Mouse (Mus musculus) 3T3-L1 (cell line): ENCODE measurements at regions not wholly inside any gene's neighbourhood (a gene's known extent, or its start where the extent isn't known, plus 50 kb on each side); places are given as distances from the start of the nearest gene placed in this dataset.
"Not testable (repeated sequence)": the region's sequence is repeated elsewhere in the genome, so short reads cannot be mapped to it uniquely, and the experiment has no call there.

Experiments
- DNase-seq: peaks from one replicate; pipeline ENCODE4 v3.0.0-alpha.2; 2015; ENCODE audit warnings: low read depth, low spot score

DNA sequence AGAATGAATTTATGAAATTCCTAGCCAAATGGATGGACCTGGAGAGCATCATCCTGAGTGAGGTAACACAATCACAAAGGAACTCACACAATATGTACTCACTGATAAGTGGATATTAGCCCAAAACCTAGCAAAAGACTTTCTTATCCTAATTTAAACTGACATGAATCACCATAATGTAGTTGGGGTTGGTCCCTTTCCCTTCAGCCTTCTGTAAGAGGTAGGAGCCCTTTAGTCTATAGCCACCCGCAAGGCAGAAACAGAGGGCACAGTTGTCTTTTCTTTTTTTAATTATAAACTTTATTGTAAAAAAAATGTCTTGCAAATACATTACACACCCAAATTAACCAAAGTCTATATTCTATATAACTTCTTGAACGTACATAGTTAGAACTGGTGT is 81.3 kb downstream of the Ogfrl1 start:
- DNase-seq: not testable (repeated sequence)

- not testable (repeated sequence) for DNase-seq
Measured at GRCm38 (mm10) chr1:23314863-23315262, 82.7 kb downstream of the Ogfrl1 start.

- DNase-seq: peak; percentile 15
Measured at GRCm38 (mm10) chr1:23292718-23293117, 104.9 kb downstream of the Ogfrl1 start.

GRCm38 (mm10) chr1:23286741-23287140 is 110.8 kb downstream of the Ogfrl1 start:
- peak; percentile 75 for DNase-seq

DNA sequence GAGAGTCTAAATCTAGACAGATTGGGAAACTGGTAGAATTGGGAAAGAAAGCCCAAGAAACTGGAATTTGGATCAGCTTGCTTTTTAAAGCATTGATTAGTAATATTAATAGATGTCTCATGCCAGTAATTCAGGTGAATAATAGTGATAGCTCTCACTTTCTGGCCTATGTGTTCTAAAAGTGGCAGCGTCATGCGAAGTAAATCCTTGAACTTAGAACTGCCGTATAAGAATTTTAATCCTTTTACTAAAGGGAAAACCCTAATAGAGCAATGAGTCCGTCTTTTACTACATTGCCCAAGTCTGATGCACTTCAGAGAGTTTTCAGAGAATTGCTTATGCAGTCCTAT is 114.7 kb downstream of the Ogfrl1 start:
- DNase-seq: no peak

GRCm38 (mm10) chr1:23282215-23282869 is 115.2 kb downstream of the Ogfrl1 start:
- DNase-seq: no peak

DNA sequence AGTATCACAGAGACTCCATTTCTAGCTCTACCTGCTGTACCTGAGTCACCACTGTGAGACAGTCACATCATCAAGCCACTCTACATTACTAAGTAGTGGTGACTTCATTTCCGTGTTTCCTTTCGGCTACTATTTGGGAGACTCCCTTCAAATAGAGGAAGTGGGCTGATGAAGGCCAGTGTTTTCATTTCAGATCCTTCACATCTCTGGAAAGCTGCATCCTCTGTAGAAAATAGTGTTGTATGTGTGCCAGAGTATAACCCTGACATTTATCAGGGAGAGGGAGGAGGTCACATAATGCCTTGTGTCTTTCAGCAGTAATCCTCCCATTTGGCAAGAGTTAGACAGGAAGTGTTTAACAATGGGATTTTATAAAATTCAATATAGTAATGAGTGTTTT is 117.7 kb downstream of the Ogfrl1 start:
- DNase-seq: no peak

DNA sequence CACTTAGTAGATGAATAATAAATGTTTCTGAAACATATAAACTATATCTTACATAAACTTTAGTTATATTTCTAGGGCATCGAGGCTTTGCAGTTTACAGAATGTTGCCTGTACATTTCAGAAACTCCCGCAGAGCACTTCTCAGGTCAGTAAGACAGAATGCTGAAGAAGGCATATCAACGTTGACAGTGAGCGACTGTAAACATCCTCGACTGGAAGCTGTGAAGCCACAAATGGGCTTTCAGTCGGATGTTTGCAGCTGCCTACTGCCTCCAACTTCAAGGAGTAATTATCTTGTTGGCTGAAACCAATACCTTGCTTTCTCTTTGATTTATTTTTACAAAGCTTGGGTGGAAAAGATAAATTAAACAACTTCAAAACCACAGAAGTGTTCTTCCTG is 125.5 kb downstream of the Ogfrl1 start:
- no peak for DNase-seq

GRCm38 (mm10) chr1:23270910-23271822 is 126.4 kb downstream of the Ogfrl1 start:
- peak; percentile 79 for DNase-seq

DNA sequence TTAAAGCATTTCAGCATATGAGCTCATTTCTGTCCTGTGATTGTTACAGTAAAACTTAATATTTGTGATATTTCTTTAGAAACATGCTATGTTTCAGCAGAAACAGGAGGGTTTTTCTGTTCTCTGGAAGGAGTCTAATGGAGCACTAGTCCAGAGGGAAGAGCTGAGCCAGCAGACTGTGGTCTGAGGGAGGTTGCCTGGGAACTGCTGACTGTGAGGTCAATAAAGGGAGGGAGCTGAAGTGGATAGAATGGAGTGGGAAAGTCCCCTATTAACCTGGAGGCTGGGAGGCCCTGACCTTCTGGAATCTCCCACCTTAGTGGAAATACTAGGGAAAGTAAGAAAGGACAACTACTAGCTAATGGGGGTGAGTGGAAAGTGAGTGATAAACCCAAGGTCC is 129.5 kb downstream of the Ogfrl1 start:
- peak; percentile 46 for DNase-seq

DNA sequence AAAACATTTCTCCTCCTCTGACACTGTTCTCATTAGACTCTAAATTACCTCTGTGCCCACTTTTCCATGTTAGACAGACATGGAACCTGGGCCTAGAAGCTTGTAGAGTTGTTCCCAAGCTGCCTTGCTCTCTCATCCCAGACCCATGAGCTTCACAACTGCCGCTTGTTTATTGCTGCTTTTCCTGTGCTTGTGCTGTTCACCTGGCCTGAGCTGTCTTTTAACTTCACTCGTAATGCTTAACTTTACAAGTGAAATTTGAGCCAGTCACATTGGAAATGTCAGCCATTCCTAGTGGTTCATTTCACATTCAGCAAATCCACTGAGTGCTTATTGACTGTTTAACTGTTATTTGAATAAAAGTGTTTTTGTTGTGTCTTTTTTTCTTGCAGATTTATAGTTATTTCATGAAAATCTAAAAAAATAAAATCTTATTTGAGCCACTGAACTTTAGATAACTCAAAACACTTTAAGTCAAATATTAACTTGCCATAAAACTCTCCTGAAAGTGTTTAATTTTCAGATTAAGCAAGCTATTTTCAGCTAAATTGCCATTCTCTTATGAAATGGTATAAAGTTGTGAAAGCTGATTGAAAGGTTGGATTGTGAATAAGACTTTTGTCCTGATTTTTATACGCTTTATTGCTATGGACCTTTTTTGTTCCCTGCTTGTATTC is 131.9 kb downstream of the Ogfrl1 start:
- no peak for DNase-seq

DNA sequence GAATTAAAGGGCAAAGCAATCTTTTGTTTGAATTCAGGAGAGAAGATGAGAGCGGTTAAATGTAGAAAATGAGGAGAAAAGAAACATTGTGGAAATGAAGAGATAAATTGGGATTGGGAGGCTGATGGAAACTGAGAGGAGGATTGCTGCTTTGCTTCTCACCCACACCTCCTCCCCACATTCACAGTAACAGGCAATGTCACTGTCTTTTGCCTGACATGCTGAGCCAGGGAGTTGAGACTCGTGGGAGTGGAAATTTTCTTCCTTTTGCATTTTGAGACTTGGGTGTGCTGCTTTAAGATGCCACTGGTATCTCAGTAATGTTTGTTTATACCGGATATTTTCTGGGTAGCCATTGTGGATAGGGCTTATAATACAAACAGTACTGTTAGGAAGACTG is 133.3 kb downstream of the Ogfrl1 start:
- DNase-seq: no peak

GRCm38 (mm10) chr1:23263798-23264197 is 133.8 kb downstream of the Ogfrl1 start:
- DNase-seq: no peak

- no peak for DNase-seq
Measured at GRCm38 (mm10) chr1:23261652-23262051, 135.9 kb downstream of the Ogfrl1 start.

GRCm38 (mm10) chr1:23257306-23257895 is 140.2 kb downstream of the Ogfrl1 start:
- no peak for DNase-seq

DNA sequence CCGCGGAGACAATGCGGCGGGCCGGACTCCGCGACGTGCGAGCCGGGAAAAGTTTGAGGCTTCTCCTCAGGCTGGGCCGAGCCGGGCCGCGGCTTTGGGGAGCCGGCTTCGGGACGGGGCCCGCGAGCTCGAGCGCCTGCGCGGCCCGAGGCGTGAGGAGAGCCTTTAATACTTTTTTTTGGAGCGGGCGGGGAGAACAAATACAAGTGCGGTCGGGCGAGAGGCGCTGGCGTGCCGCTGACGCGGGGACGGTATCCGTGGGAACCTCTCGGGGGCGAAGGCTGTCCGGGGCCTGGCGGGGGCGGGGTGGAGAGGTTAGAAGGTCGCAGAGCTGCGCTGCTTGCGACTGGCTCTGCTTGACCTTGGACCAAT is 141.0 kb downstream of the Ogfrl1 start:
- peak; percentile 75 for DNase-seq

DNA sequence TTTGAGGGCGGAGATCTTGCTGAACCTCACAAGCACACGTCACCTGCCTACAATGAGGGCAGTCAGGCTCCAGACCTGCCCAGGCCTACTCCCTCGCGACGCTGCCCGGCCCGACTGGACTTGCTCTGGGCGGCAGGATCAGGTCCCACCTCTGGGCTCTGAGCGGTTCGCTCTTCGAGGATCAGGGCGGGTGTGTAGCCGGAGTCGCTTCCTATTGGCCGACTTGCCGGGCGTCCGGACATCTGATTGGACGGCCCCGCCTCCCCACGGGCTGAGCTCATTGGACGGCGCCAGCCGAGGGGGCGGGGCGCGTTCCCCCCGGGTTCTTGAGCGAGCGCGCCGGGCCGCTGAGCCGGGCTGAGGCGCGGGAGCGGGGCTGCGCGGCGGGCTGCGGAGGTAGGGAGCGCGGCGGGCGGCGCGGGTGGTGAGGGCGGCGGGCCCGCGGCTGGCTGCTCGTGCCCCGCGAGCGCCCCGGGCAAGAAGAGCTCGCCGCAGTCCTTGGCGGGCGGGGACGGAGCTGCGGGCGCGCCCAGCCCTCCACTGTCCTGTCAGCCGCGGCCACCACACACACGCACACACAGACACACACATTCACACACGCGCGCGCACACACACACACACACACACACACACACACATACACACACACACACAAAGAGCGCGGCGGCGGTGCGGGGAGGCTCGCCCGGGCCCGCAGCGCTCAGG is 141.5 kb downstream of the Ogfrl1 start:
- DNase-seq: peak; percentile 97

GRCm38 (mm10) chr1:23254235-23254634 is 143.3 kb downstream of the Ogfrl1 start:
- DNase-seq: no peak

DNA sequence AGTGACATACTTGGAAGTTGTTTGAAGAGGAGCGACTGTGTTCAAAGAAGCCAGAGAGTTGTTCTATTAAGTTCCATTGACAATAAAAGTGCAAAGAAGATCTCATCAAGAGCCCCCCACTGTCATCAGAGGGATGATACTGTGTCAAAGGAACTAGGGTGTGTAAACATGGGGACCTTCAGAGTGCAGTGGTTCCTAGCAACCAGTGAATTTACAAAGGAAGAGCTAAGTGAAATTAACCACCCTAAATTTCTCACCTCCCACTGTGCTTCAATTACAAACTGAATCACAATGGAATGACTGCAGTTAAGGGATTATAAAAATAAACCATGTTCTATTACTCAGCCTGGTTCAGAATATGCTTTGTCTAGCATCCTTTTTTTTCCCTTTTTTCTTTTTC is 129.5 kb upstream of the 4933415F23Rik start:
- DNase-seq: no peak

DNA sequence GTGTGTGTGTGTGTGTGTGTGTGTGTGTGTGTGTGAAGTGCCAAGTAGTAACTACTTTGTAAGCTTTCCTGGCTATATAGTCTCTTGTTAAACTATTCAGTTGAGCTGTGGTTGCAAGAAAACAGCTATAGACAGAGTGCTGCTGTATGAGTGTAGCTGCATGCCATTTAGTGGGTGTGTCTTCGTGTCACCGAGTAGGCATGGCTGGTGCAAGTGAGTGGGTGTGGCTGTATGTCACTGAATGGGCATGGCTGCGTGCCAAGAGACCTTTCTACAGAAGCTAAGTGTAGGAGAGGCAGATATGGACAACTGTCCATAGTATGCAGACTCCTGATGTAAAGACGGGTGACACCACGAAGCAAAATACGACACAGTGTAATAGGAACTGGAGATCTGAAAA is 126.4 kb upstream of the 4933415F23Rik start:
- DNase-seq: peak; percentile 33

- peak; percentile 89 for DNase-seq
Measured at GRCm38 (mm10) chr1:23214462-23215158, 112.6 kb upstream of the 4933415F23Rik start.
